Mouse (Mus musculus): ENCODE data around the gene Mfap4.

Gene Mfap4

DNA sequence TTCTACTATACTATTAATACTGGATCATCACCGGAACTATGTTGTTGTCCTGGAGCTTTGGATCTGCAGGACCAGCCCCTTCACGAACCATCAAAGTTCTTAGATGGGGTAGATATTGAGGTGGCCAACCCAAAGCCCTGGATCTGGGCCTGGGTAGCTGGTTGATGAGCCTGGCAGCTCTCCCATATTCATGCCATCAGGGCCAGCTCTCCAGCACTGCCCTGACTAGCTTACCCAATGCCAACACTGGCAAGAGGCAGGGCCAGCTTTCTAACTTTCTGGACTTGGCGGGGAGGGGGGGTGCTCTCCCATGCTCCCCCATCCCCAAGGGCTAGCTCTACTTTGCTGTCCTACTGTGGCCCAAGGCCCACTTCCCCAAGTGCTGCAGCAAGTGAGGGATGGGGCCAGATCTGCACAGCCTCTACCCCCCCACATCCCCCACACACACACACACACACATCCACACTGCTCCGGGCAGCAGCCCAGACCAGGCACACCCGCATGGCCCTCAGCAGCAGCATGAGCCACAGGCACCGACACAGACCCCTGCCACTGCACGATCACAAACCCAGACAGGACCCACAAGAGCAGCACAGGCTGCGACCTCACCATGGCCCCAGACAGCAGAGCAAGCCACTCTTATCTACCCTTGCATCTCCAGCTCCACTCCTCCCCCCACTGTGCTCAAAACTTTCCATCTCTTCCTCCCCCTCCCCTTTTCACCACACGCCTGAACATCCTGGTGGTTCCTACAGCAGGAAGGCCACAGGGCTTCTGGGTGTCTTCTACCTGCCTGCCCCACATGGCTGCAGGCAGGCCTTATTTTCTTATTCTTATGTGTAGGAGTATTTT, 3.8 kb upstream of the Mfap4 start:
- no peak for DNase-seq (ENCODE audit: low spot score)

DNA sequence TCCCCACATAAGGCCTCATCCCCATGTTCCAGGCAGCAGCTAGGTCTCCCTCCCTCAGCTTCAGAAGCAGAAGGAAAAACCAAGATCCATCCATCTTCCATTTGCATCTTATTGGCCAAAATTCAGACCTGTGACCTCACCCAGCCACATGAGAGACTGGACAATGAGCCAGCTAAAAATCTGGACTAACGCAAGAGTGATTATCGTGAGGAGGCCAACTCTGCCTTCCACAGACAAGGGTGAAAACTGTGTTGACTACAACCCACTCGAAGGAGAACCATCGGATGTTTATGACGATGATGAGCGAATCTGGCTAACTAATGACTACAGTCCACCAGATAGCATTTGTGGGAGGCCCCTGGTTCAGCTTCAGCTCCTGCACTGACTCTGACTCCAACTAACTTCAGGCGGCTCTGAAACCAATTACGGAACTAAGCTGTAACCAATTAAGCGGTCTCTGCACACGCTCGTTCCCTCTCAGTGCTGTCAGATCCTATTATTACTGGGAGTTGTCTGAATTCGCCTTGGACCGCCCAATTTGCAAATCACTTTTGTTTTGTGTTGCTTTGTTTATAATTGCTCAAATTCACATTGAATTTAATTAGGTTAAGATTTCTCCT, 1.9 kb upstream of the Mfap4 start:
- DNase-seq (ENCODE audit: low spot score), result no peak

DNA sequence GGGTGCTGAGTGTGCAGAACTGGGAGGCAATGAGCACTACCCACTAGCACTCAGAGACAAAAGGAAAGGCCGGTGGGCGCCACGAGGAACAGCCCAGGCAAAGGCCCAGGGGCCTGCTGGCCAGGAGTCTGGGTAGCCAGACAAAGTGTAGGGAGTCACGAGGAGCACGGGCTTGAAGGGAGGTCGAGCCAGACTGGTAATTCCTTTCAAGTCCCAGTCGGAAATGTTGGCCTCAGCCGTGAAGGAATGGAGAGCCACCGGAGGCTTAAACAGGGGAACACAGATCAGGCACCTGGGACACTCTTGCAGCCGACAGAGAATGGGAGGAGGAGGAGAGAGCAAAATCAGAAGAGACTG, 997 bp upstream of the Mfap4 start:
- DNase-seq (ENCODE audit: low spot score), result no peak

DNA sequence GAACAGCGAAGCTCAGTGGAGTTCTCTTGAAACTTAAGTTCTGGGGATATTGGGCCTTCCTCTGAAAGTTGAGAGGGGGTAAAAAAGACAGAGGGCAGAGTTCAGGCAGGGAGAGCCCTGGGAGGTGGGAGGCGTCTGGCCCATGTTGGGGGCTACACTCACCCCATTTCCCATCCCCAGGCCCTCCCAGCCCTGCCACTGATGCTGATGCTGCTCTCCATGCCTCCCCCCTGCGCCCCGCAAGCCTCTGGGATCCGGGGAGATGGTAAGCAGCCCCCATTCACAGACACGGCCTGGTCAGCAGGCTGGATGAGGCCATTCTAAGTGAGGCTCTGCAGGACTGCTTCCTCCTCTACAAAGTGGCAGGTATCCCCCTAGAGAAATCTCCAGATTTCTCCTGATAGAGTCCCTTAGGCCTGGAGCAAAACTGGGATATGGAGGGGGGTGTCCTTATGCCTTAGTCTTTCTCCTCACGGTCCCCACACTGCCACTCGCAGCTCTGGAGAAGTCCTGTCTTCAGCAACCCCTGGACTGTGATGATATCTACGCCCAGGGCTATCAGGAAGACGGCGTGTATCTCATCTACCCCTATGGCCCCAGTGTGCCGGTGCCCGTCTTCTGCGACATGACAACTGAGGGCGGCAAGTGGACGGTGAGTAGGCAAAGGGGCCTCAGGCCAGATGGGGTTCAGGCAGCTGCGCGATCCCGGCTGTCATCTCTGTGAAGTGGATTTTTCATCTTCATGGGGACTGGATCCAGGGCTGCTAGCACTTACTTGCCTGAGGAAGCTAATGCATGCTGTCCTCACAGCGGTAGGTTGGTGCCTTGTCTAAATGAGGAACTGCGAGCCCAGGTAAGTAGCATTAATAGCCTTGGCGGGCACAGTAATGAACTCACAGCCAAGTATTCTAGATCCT, 568 bp downstream of the Mfap4 start:
- no peak for DNase-seq (ENCODE audit: low spot score)

DNA sequence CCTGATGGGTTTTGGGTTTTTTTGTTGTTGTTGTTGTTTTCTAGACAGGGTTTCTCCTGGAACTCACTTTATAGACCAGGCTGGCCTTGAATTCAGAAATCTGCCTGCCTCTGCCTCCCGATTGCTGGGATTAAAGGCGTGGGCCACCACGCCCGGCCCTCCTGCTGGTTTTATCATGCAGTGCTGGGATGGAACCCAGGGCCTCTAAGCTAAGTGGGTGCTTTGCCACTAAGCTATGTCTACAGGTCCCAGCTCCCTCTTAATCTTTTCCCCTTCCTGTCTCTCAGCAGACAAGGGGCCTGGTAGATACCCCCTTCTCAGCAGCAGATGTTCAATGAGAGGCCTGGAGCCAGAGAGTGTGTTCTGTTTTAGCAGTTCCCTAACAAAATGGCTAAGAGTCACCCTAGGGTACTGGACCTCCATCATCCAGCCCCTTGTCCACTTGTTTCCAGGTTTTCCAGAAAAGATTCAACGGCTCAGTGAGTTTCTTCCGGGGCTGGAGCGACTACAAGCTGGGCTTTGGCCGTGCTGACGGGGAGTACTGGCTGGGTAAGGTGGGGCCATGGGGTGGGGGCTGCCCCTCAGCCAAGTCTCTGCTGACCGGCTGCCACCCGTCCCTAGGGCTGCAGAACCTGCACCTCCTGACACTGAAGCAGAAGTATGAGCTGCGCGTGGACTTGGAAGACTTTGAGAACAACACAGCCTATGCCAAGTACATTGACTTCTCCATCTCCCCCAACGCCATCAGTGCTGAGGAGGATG, 1.4 kb downstream of the Mfap4 start:
- DNase-seq (ENCODE audit: low spot score), result no peak

DNA sequence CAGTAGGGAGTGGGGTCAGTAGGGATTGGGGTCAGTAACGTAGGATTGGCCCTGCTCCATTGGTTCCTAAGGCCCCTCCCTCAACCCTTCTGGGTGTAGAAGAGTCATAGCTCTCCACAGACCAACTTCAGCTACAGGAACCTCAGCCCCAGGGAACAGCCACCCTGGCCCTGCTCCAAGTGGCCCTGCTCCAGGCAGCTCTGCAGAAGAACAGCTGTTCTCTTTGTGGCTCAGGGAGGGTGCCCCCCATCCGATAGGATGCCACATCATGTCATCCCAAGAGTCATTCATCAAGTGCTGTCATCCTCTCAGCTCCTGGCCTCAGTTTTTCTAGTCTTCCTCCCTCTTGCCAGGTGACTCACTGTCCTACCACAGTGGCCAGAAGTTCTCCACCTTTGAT, 2.2 kb downstream of the Mfap4 start:
- DNase-seq (ENCODE audit: low spot score), result peak; percentile 57

DNA sequence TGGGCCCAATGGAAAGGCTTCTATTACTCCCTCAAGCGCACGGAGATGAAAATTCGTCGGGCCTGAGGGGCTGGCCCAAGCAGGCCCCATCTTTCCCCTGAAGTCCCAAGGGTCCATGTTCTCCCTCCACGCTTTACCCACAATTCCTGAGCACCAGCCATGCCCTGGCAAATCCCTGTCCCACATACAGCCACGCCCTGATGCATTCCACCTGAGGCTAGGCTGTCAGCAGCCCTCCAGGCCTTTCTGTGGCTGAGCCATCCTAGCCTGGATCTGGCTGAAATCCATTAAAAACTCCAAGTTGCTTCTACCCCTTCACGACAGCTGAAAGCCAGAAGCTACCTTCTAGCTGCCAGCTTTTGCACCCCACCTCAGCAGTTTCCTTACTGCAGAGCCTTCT, 2.7 kb downstream of the Mfap4 start:
- no peak for DNase-seq (ENCODE audit: low spot score)

DNA sequence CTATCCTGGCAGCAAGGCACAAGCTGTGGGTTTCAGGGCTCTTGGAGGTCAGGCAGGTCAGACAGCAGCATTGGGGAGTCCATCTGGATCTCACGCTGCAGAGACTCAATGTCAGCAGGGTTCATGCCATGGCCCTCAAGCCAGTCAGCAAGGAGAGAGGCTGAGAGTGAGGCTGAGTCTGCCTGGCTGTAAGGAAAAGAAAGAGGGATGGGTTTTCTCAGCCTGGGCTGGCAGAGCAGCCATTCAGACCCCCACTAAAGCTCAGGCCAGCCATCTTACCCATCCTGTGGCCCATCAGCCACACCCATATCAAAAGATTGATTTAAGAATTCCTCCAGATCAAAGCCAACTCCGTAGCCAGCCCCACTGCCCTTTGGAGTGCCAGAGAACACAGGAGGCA, 3.9 kb downstream of the Mfap4 start:
- no peak for DNase-seq (ENCODE audit: low spot score)

DNA sequence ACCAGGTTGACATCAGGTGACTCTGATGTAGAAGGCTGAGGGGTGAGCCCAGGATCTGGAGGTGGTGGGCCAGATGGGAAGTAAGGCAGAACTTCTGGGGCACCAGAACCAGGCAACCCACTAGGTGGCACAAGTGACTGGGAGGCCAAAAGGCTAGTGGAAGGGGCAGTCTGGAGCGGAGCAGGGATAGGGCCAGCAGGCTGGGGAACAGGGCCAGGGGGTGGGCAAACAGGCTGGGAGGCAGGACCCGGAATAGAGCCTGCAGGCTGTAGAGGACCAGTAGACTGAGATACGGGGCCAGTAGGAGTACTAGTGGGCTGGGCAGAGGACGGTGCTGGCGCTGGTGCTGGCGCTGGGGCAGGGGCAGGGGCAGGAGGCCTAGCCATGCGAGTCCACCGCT, 4.6 kb downstream of the Mfap4 start:
- DNase-seq (ENCODE audit: low spot score), result no peak

DNA sequence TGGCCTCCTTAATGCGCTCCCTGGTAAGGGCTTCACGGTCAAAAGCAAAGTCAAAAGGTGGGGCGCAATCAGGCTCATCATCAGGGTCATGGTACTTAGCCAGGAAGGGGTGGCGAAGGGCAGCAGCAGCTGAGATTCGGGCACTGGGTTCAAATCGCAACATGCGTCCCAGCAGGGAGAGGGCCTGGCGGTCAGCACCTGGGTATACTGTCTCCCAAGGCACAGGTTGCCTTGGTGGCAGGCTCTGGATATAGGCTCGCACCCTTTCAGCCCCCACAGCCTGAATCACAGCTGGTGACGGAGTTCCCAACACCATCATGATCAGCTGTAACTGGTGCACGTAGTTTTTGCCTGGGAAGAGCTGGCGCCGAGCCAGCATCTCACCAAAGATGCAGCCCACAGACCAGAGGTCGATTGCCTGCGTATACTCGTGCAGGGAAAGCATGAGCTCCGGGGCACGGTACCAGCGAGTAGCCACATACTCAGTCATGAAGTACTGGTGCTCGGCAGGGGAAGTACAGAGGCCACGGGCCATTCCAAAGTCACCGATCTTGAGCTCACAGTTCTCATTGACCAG, 5.8 kb downstream of the Mfap4 start:
- DNase-seq (ENCODE audit: low spot score), result no peak

DNA sequence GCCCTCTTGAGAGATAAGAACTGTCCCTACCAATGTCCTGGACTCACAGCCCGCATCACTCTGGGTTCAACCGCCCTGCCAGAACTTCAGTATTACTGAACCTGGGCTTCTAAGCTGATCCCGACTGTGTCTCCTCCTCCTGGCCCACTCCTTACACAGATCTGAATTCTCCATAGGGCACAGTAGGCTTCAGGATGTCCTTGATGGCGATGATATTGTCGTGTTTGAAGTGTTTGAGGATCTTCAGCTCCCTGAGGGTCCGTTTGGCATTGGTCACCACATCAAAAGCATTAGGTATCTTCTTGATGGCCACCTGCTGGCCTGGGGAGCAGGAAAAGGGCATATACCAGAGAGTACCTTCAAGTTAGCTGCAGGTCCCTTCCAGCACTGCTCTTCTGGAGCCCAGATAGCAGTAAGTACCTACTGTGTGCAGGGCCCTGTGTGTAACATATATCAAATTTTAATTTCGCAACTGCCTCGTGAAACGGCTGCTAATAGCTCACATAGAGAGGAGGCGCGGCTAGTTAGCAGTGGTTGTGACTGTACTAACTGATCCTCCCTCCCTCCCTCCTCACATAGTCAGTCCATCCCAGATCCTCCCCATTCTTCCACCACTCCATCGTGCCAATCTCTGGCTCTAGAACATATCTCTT, 7.6 kb downstream of the Mfap4 start:
- DNase-seq (ENCODE audit: low spot score), result no peak

DNA sequence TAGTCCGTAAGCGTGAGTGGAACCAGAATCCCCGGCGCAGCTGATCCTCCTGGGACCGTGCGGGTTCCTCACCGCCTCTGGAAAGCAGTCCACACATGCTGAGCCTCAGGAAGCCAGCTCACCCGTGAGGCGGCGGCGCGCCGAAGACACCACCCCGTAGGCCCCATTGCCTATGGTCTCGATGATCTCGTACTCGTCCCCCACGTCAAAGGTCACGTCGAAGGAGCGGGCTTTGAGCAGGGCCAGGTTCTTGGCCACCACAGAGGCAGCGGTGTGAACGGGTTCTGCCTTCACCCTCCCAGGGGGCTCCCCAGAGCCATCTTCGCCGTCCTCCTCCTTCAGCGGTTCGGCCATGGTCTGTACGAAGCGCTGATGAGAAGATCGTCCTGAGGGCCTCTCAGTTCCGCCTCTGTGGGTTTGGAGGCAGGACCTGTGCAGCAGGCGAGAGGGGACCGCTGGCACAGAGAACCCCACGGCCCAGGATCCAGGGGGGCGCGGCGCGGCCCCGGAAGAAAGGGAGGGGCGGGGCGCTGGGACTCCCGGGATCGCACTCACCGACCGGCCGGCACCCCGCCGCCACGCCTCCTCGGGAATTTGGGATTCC, 8.4 kb downstream of the Mfap4 start:
- DNase-seq (ENCODE audit: low spot score), result peak; percentile 45

DNA sequence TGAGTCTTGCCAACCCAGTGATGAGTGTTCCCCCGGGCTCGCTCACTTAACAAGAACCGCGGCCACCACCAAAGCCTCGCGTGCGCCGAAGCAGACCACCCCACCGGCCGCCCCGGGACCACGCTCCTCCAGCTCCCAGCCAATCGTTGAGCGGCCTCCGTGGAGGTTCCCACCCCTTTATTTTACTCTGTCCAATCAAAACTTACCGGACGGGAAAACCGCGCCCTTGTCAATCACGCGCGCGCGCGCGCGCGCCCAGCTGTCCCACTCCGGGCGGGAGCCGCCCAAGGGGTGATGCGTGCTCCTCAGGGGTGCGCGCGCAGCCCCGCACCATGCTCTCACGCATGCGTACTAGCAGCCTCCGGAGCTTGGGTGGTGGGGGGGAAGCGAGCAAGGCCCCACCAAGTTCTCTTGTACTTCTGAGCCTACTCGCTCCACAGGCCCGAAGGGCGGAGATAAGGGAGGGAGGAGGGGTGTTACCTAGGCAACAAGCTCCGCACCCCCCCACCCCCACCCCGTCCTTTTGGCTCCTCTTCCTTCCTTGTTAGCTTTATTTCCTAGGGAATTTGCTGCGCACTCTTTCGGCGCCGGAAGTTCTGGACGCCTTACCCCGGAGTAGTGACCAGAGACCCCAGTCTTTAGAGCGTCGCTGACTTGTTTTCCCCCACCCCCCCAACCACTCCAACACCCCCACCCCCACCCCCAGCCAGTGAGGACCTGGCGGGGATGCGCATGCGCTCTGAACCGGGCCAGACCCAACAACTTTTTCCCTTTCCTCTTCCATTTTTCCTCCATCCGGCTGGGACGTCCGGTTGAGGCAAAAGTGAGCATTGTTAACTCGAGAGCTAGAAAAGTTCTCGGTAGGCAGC, 9.1 kb downstream of the Mfap4 start, which contains the start of gene Mapk7:
Mapk7 (minus strand) TSS at position 278 of the 869 bp plus-strand sequence.
- peak; percentile 98 for DNase-seq (ENCODE audit: low spot score)

DNA sequence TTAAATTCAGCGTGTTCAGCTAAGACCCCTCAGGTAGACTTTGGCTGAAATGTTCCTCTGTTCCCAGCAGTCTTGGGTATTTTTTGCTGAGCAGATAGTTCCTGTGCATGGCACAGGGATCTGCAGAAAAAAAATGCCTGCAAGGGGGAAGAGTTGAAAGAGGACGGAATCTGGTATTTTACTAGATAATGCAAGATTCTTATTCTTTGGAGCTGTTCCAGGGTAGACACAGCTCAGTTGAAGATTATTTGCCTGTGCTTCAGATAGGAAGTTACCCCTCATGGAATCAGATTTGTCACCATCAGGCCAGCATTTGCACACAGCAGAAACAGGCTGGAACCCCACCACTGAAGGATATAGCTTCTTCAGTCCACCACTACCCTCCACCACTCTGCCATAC, 10.3 kb downstream of the Mfap4 start:
- no peak for DNase-seq (ENCODE audit: low spot score)

DNA sequence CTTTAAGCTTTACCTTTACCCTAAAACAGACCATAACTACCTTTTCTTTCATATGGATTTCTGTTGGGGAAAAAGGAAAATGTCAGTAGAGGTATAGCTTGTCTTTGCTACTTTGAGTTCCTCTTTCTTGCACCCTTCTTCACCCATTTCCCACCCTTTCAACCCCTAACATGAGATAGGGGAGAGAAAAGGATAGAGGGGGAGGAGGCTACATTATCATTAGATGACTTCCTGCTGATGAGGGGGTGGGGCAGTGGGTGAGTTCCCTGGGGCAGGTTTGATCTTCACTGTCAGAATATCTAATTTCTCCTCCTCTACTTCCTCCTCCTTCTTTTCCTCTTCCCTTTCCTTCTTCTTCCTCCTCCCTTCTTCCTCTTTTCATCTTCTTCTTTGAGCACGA, 12.3 kb downstream of the Mfap4 start:
- DNase-seq (ENCODE audit: low spot score), result no peak

DNA sequence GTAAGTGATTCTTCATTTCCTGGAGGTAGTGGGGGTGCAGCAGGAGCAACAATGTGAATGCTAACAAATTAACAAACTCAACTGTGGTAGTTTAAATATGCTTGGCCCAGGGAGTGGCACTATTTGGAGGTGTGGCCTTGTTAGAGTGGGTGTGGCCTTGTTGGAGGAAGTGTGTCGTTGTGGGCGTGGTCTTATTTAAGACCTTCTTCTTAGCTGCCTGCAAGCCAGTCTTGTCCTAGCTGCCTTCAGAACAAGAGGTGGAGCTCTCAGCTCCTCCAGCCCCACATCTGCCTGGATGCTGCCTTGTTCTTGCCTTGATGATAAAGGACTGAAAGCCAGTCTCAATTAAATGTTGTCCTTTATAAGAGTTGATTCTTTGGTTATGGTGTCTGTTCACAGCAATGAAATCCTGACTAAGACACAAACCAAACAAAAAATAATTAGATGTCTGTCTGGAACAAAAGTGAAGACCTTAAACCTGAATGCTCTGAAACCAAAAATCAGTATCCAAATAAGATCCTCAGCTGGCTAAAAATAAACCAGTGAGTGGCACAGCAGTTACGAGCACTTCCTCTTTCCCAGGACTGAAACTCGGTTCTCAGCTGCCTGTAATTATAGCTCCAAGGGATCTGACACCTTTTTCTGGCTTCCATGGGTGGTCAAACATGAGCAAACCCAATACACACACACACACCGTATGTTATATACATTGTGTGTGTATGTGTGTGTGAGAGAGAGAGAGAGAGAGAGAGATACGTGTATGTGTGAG, 13.7 kb downstream of the Mfap4 start:
- no peak for DNase-seq (ENCODE audit: low spot score)

DNA sequence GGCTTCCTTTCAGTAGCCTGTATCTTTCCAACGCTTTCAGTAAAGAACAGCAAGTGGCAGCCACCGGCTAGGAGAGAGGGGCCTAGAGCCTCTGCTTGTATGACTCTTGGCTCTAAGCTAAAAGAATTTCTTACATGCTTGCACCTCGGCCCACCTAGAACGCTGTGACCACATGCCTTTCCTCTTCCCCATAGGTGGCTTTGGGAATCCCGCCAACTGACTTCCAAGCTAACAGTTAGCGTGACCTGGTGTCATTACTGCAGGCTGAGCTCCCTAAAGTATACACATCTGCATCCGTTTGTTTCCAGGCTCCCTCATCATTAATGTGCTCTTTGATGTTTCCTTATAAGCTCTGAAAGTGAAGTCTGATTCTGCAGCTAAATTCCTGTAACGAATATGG, 18.7 kb downstream of the Mfap4 start:
- DNase-seq (ENCODE audit: low spot score), result no peak

DNA sequence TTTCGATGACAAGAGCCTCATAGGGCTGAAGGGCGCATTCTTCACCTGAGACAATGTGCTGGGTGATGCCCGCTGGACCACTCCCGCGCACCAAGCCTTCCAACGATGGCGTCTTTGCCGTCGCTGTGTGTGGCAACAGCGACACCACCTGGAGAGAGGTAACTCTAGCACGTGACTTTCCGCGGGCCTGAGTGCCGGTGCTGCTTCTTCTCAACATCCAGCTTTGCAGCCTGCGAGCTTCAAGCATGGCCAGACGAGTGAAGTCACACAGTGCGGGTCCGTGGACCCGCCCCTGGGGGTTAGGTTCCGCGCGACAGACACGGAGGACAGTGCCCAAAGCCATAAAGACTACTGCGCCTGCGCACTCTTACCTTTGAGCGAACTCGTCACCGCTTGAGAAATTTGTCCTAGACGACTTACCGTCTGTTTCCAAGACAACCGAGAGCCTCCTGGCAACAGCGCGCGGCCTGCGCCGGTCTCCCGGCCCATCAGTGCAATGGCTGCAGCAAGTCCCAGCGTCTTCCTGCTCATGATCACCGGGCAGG, 19.6 kb downstream of the Mfap4 start, which contains the start of gene B9d1:
B9d1 (plus strand) TSS at position 432 of the 545 bp plus-strand sequence.
- DNase-seq (ENCODE audit: low spot score), result peak; percentile 92
